9 mouse cellular contexts compared by ENCODE assay signal in the genomic region with DNA sequence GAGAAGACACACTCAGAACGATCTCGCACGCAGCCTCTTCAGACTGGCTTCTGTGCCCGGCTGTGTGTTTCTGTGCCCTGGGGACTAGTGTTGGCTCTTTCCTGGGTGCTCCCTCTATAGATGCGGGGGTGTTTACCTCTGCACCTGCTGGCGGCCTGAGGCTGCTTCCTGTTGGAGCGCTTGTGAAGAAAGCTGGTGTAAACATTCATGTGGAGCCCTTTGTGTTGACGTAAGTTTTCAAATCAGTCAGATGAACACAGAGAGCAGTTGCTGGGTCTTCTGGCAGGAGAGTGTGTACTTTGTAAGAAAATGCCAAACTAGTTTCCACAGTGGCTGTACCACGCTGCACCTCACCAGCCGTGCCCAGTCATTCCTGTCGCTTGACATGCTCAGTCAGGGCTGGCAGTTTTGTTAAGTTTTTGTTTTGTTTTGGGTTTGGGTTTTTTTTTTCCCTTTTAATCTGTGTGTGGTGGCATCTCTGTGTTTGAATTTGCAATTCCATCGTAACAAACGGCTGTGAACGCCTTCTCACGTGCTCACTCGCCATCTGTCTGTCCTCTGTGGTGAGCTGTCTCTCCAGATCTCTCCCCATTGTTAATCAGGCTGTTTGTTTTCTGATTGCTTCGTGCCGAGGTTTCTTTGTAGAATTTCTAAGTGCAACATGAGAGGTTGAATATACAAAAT. TPM values are rescaled to one million over a fixed set of nuclear protein-coding genes. Genes with fewer than 3 reads are reported as not detected.
A peak's percentile ranks its signal among the peaks of the same experiment; 100 is the strongest.
DNase-seq lines count a peak whose midpoint lies in the region; ATAC-seq lines count a peak whose summit lies in the region.
"Had no signal": no experiment of that assay in that cellular context is flagged by ENCODE, and none has a peak within 500 bp of the region (broad histone marks: within the 10 kb centered on the region; RNA-seq: fewer than 3 reads in every experiment).

No protein-coding gene starts in this region.

- H3K9ac ChIP-seq in kidney, embryonic 15.5 days, result no peak overlapping the region
- peak overlapping the region; percentile 9; the same call in 1 of the 2 replicates for H3K9ac ChIP-seq in embryonic facial prominence, embryonic 11.5 days (replicated peaks; ENCODE audit: low read length)
- H3K9ac ChIP-seq in stomach, embryonic 14.5 days (replicated peaks; ENCODE audit: low read depth, low read length), result no peak overlapping the region

- no peak for ATAC-seq in kidney, embryonic 15.5 days (replicated peaks; ENCODE audit: low FRiP score)
- ATAC-seq in embryonic facial prominence, embryonic 11.5 days (replicated peaks; ENCODE audit: insufficient number of reproducible peaks, low FRiP score, low TSS enrichment, low read depth), result no peak
- ATAC-seq in stomach, embryonic 14.5 days (ENCODE audit: insufficient number of reproducible peaks, insufficient read depth, low FRiP score, low read depth), result no peak
- ATAC-seq: Patski had no signal

- DNase-seq in kidney, adult 8-10 months, result no peak
- DNase-seq in embryonic facial prominence, embryonic 11.5 days (ENCODE audit: low spot score), result no peak
- peak; percentile 74 for DNase-seq in layer of hippocampus, adult 9-11 months
- no peak for DNase-seq in adrenal gland, adult 18-20 months (ENCODE audit: low spot score in 2 of 2)
- DNase-seq in gastrocnemius, postnatal 14 days, result no peak
- no peak for DNase-seq in ovary, postnatal 10 days (ENCODE audit: low spot score)

- 45% methylated on average over 18 of the region's 18 CpGs for WGBS in kidney, embryonic 15.5 days
- 60% methylated on average over 18 of the region's 18 CpGs for WGBS in embryonic facial prominence, embryonic 11.5 days
- WGBS in stomach, embryonic 14.5 days, result 33% methylated on average over 18 of the region's 18 CpGs

- H3K9me3 ChIP-seq in kidney, embryonic 15.5 days (replicated peaks), result peaks cover 4% of the 10 kb centered on the region
- no peaks in the 10 kb centered on the region for H3K9me3 ChIP-seq in embryonic facial prominence, embryonic 11.5 days (replicated peaks; ENCODE audit: control insufficient read depth, low read length)
- peaks cover 4% of the 10 kb centered on the region; the same call in 1 of the 2 replicates for H3K9me3 ChIP-seq in stomach, embryonic 14.5 days (ENCODE audit: control insufficient read depth, low read depth, low read length)

- H3K36me3 ChIP-seq in kidney, embryonic 15.5 days, result no peaks in the 10 kb centered on the region
- H3K36me3 ChIP-seq in embryonic facial prominence, embryonic 11.5 days (replicated peaks; ENCODE audit: control insufficient read depth, insufficient read depth, low read depth, low read length), result no peaks in the 10 kb centered on the region
- no peaks in the 10 kb centered on the region for H3K36me3 ChIP-seq in stomach, embryonic 14.5 days (ENCODE audit: control insufficient read depth, insufficient read depth, low read length)

- no peaks in the 10 kb centered on the region for H3K27me3 ChIP-seq in kidney, embryonic 15.5 days
- no peaks in the 10 kb centered on the region for H3K27me3 ChIP-seq in embryonic facial prominence, embryonic 11.5 days (ENCODE audit: control insufficient read depth, insufficient read depth, low read length)
- H3K27me3 ChIP-seq in stomach, embryonic 14.5 days (ENCODE audit: control insufficient read depth, insufficient read depth, low read length), result no peaks in the 10 kb centered on the region

- no peak overlapping the region for H3K4me2 ChIP-seq in kidney, embryonic 15.5 days
- H3K4me2 ChIP-seq in embryonic facial prominence, embryonic 11.5 days (ENCODE audit: low read depth, low read length), result no peak overlapping the region
- H3K4me2 ChIP-seq in stomach, embryonic 14.5 days (replicated peaks; ENCODE audit: low read depth, low read length), result no peak overlapping the region

- H3K4me3 ChIP-seq in kidney, embryonic 15.5 days (replicated peaks), result no peak overlapping the region
- no peak overlapping the region for H3K4me3 ChIP-seq in embryonic facial prominence, embryonic 11.5 days (ENCODE audit: low read depth, low read length)
- H3K4me3 ChIP-seq in stomach, embryonic 14.5 days (ENCODE audit: low read depth, low read length), result no peak overlapping the region

- intact Hi-C loops in gastrocnemius, postnatal 14 days (cut with DNase I; ENCODE audit: low total_unique reads), result no loop called here

- H3K27ac ChIP-seq in kidney, embryonic 15.5 days, result peak overlapping the region; percentile 32; the same call in 1 of the 2 replicates
- H3K27ac ChIP-seq in embryonic facial prominence, embryonic 11.5 days (replicated peaks; ENCODE audit: low read depth, low read length), result no peak overlapping the region
- peak overlapping the region; percentile 59; the same call in 1 of the 2 replicates for H3K27ac ChIP-seq in stomach, embryonic 14.5 days (ENCODE audit: low read length)

- peaks cover 16% of the 10 kb centered on the region for H3K4me1 ChIP-seq in kidney, embryonic 15.5 days
- peaks cover 5% of the 10 kb centered on the region; the same call in 1 of the 2 replicates for H3K4me1 ChIP-seq in embryonic facial prominence, embryonic 11.5 days (ENCODE audit: control insufficient read depth, insufficient read depth, low read length)
- peaks cover 4% of the 10 kb centered on the region; the same call in 1 of the 2 replicates for H3K4me1 ChIP-seq in stomach, embryonic 14.5 days (ENCODE audit: control insufficient read depth, insufficient read depth, low read length)

RNA-seq across cellular contexts. Expression of a gene that starts 40.0 kb away (rescaled TPM):
- polyA plus RNA-seq in kidney, embryonic 15.5 days (2015; fragmentation: Nextera tagmentation; extraction: Ambion mirVana), result 0.22 and 0.44 TPM in 2 replicates
- polyA plus RNA-seq in embryonic facial prominence, embryonic 11.5 days (2014; fragmentation: Nextera tagmentation; extraction: Ambion mirVana), result not detected in 2 replicates
- 0.27 and 0.30 TPM in 2 replicates for polyA plus RNA-seq in stomach, embryonic 14.5 days (2014; fragmentation: Nextera tagmentation; extraction: Ambion mirVana)
- total RNA-seq in adrenal gland, adult 18-20 months (2021), result 100 to 1,000 TPM in 1 of 2 experiments, 10 to 100 TPM in 1; 25.0 to 131 TPM
- under 1 TPM; 0.82 to 0.96 TPM for total RNA-seq in gastrocnemius, postnatal 14 days (2021)
